Mouse (Mus musculus) cerebellum, adult (tissue): ENCODE results near the gene Gm10477.
"Not testable (repeated sequence)": the region's sequence is repeated elsewhere in the genome, so short reads cannot be mapped to it uniquely, and the experiment has no call there.

Source experiments
- ATAC-seq: cut with Nextera tagmentation; 2 replicates; pipeline ENCODE4 v1.9.2; 2017; ENCODE audit warnings: mild to moderate bottlenecking, moderate library complexity, mixed read lengths; ENCODE audit not compliant: insufficient number of reproducible peaks, low FRiP score, low TSS enrichment

The Gm10477 gene

GRCm38 (mm10) chrX:56524442-56524841, at the start of gene Gm10477:
Gm10477 (plus strand) TSS chrX:56524742.
- ATAC-seq, result not testable (repeated sequence)

- ATAC-seq, result no peak
Observed at GRCm38 (mm10) chrX:56477553-56477952, 47.0 kb upstream of the Gm10477 start.

- no peak for ATAC-seq
Observed at GRCm38 (mm10) chrX:56481906-56482305, 42.6 kb upstream of the Gm10477 start.

GRCm38 (mm10) chrX:56489758-56490157, 34.8 kb upstream of the Gm10477 start:
- no peak for ATAC-seq

- ATAC-seq, result no peak
Observed at GRCm38 (mm10) chrX:56497241-56497640, 27.3 kb upstream of the Gm10477 start.

GRCm38 (mm10) chrX:56531266-56531665, 6.7 kb downstream of the Gm10477 start:
- no peak; the same call in 1 of the 2 replicates for ATAC-seq

GRCm38 (mm10) chrX:56537162-56537561, 12.6 kb downstream of the Gm10477 start:
- no peak for ATAC-seq

- no peak for ATAC-seq
Observed at GRCm38 (mm10) chrX:56549506-56549905, 25.0 kb downstream of the Gm10477 start, which contains the start of gene Gm648. Gm648 (minus strand) TSS chrX:56549606.

GRCm38 (mm10) chrX:56553584-56553983, 29.0 kb downstream of the Gm10477 start:
- no peak for ATAC-seq

- no peak for ATAC-seq
Observed at GRCm38 (mm10) chrX:56572465-56572864, 47.9 kb downstream of the Gm10477 start.
